Mouse (Mus musculus) liver, adult 2 months (tissue): ENCODE measurements at regions not wholly inside any gene's neighbourhood (a gene's known extent, or its start where the extent isn't known, plus 50 kb on each side); places are given as distances from the start of the nearest gene placed in this dataset.

Experiments
- CTCF ChIP-seq: fragments of 200-500 bp; IDR thresholded peaks from 2 replicates; pipeline ENCODE4 v1.5.1; 2011; ENCODE audit warnings: low read depth, low read length, control low read depth
- POLR2A ChIP-seq: fragments of 200-500 bp; IDR thresholded peaks from 2 replicates; pipeline ENCODE4 v1.6.1; 2011; ENCODE audit warnings: low read length, control low read depth; ENCODE audit not compliant: insufficient read depth; ENCODE audit errors: extremely low read depth

GRCm38 (mm10) chr16:19065543-19066141, 188.8 kb downstream of the Hira start:
- TF ChIP-seq CTCF (no peak), POLR2A (no peak)
